Mouse (Mus musculus): ENCODE measurements at regions not wholly inside any gene's neighbourhood (a gene's known extent, or its start where the extent isn't known, plus 50 kb on each side); places are given as distances from the start of the nearest gene placed in this dataset.

DNA sequence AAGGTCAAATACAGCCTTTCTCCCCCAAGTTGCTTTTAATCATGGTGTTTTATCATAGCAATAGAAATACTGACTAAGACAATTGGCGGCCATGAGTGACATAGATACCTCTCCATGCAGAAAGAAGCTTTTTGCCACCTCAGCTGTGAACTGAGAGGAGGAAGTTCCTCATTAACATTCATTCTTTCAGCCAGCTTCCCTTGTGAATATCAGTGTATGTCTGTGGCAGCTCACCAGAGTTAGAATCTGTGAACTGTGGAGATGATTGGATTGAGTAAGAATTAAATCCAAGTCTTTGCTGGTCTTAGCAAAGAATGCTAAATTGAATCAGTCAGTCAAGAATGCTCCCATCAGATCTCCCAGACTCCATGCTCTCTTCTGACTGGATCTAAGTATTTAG, 542.7 kb upstream of the Fbxo33 start:
- Histone ChIP-seq H3K4me1 (ENCODE audit: control insufficient read depth in 1 of 2, insufficient read depth in 2 of 2, low read length in 2 of 2) (no peaks in the 10 kb centered on the region), H3K27me3 (ENCODE audit: control insufficient read depth in 1 of 2, insufficient read depth in 2 of 2, low read length in 2 of 2) (no peaks in the 10 kb centered on the region), H3K79me2 (ENCODE audit: control insufficient read depth, insufficient read depth, low read length, poor library complexity) (no peaks in the 10 kb centered on the region), H3K9me3 (replicated peaks; ENCODE audit: insufficient read depth, low read length) (no peaks in the 10 kb centered on the region), H3K4me3 (ENCODE audit: control insufficient read depth in 1 of 2, insufficient read depth in 1 of 2, low read depth in 2 of 2, low read length in 2 of 2) (no peak overlapping the region), H3K36me3 (ENCODE audit: control insufficient read depth in 1 of 2, insufficient read depth in 2 of 2, low read length in 2 of 2) (no peaks in the 10 kb centered on the region), H3K27ac (ENCODE audit: control insufficient read depth, low read depth, low read length) (no peak overlapping the region), H3K9ac (ENCODE audit: control insufficient read depth, low read depth, low read length, poor library complexity, severe bottlenecking) (no peak overlapping the region)
- TF ChIP-seq NELFE (IDR thresholded peaks at IDR 0.05; ENCODE audit: low read depth, low read length) (no peak), ZMIZ1 (IDR thresholded peaks at IDR 0.05; ENCODE audit: low read depth, low read length) (no peak), ZKSCAN1 (IDR thresholded peaks at IDR 0.05; ENCODE audit: low read depth, low read length) (no peak), KAT2A (conservative IDR thresholded peaks at IDR 0.05; ENCODE audit: low read depth, low read length) (no peak), MAZ (IDR thresholded peaks at IDR 0.05; ENCODE audit: low read depth, low read length) (no peak), ETS1 (IDR thresholded peaks at IDR 0.05; ENCODE audit: low read depth, low read length) (no peak), ELF1 (IDR thresholded peaks at IDR 0.05; ENCODE audit: low read depth, low read length) (no peak), UBTF (IDR thresholded peaks at IDR 0.05; ENCODE audit: borderline replicate concordance, insufficient read depth, low read depth, low read length) (no peak), TAL1 (IDR thresholded peaks at IDR 0.05; ENCODE audit: low read length) (no peak), USF1 (IDR thresholded peaks at IDR 0.05; ENCODE audit: low read depth, low read length) (no peak), CHD2 (IDR thresholded peaks at IDR 0.05; ENCODE audit: low read length) (no peak), RAD21 (IDR thresholded peaks at IDR 0.05; ENCODE audit: low read depth, low read length) (no peak)
- no peak for DNase-seq (ENCODE audit: low read depth, low spot score)

DNA sequence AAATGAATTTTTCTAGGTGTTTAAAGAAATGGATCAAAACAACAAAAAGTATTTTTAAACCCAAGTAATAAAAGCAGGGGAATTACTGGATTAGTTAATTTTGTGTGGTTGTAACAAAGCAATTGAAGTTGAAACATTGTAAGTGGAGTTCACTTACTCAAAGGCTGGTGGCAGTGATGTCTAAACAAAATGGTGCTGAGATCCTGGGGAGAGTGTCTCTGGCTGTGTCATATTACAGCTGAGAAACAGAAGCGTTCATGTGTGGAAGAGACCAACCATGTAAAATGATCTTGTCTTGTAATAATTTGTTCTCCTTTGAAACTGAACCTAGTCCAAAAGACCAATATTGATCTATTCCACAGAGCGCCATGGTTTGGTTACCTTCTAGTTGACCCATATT, 525.2 kb upstream of the Fbxo33 start:
- H3K36me3 ChIP-seq (ENCODE audit: control insufficient read depth in 1 of 2, insufficient read depth in 2 of 2, low read length in 2 of 2): no peaks in the 10 kb centered on the region

More for the DNA sequence above, 525.2 kb upstream of the Fbxo33 start:
- TF ChIP-seq EP300 (IDR thresholded peaks at IDR 0.05; ENCODE audit: low read depth in 1 of 2, low read length in 2 of 2): no peak
- no peak for TF ChIP-seq SIN3A (IDR thresholded peaks at IDR 0.05; ENCODE audit: low read length)
- no peak for TF ChIP-seq UBTF (IDR thresholded peaks at IDR 0.05; ENCODE audit: borderline replicate concordance, insufficient read depth, low read depth, low read length)
- no peak for TF ChIP-seq CTCF (IDR thresholded peaks at IDR 0.05 in 2 of 3, conservative IDR thresholded peaks at IDR 0.05 in 1 of 3; ENCODE audit: control insufficient read depth in 1 of 3, insufficient read depth in 1 of 3, low read depth in 2 of 3, low read length in 3 of 3, poor library complexity in 1 of 3, severe bottlenecking in 1 of 3)
- TF ChIP-seq MYB (IDR thresholded peaks at IDR 0.05; ENCODE audit: low read depth, low read length): no peak
- no peak for TF ChIP-seq MEF2A (IDR thresholded peaks at IDR 0.05; ENCODE audit: extremely low read depth, insufficient replicate concordance, low read depth, low read length, poor library complexity, severe bottlenecking)
- no peak for TF ChIP-seq TAL1 (IDR thresholded peaks at IDR 0.05; ENCODE audit: low read length)
- TF ChIP-seq USF2 (IDR thresholded peaks at IDR 0.05; ENCODE audit: borderline replicate concordance in 1 of 2, insufficient read depth in 1 of 2, low read depth in 1 of 2, low read length in 2 of 2): no peak
- TF ChIP-seq MXI1 (IDR thresholded peaks at IDR 0.05; ENCODE audit: low read depth, low read length): no peak
- no peak for TF ChIP-seq CHD2 (IDR thresholded peaks at IDR 0.05; ENCODE audit: low read length)
- Histone ChIP-seq H3K4me1 (ENCODE audit: control insufficient read depth in 1 of 2, insufficient read depth in 2 of 2, low read length in 2 of 2) (no peaks in the 10 kb centered on the region), H3K4me3 (ENCODE audit: control insufficient read depth in 1 of 2, insufficient read depth in 1 of 2, low read depth in 2 of 2, low read length in 2 of 2) (no peak overlapping the region), H3K79me2 (ENCODE audit: control insufficient read depth, insufficient read depth, low read length, poor library complexity) (no peaks in the 10 kb centered on the region), H3K27me3 (ENCODE audit: control insufficient read depth in 1 of 2, insufficient read depth in 2 of 2, low read length in 2 of 2) (no peaks in the 10 kb centered on the region), H3K27ac (ENCODE audit: control insufficient read depth, low read depth, low read length) (no peak overlapping the region), H3K9me3 (replicated peaks; ENCODE audit: insufficient read depth, low read length) (no peaks in the 10 kb centered on the region), H3K9ac (ENCODE audit: control insufficient read depth, low read depth, low read length, poor library complexity, severe bottlenecking) (no peak overlapping the region)
- DNase-seq (ENCODE audit: low read depth, low spot score): no peak

All from MEL (cell line).